Mouse (Mus musculus): ENCODE results near the gene Ckmt1. TPM values are rescaled to one million over a fixed set of nuclear protein-coding genes. Genes with fewer than 3 reads are reported as not detected.

The Ckmt1 gene
- polyA plus RNA-seq, 1 experiment from 2014 or later: 2.0 TPM

- WGBS: 4% methylated on average over 6 of the region's 6 CpGs
- Histone ChIP-seq H3K27ac (replicated peaks; ENCODE audit: low read depth, low read length) (no peak overlapping the region), H3K27me3 (ENCODE audit: control insufficient read depth, insufficient read depth, low read length) (peaks cover 6% of the 10 kb centered on the region), H3K4me1 (ENCODE audit: control insufficient read depth, insufficient read depth, low read length) (0 out of 2 replicates have a peak, but pooled peaks cover 5% of the 10 kb centered on the region), H3K36me3 (ENCODE audit: control insufficient read depth, insufficient read depth, low read length) (no peaks in the 10 kb centered on the region), H3K9me3 (ENCODE audit: control insufficient read depth, low read length) (no peaks in the 10 kb centered on the region), H3K4me2 (ENCODE audit: low read depth, severe bottlenecking) (peak overlapping the region; percentile 67), H3K4me3 (ENCODE audit: low read depth, low read length) (peak overlapping the region; percentile 58), H3K9ac (ENCODE audit: low read length) (peak overlapping the region; percentile 64)
- no peak for ATAC-seq (ENCODE audit: insufficient number of reproducible peaks, low FRiP score, low TSS enrichment, low read depth)
- no peak for DNase-seq (ENCODE audit: low spot score)
Measured at GRCm38 (mm10) chr2:121354378-121354777, 3.1 kb upstream of the Ckmt1 start.

GRCm38 (mm10) chr2:121354820-121355592, 2.5 kb upstream of the Ckmt1 start, which contains the start of gene Ppip5k1:
Gene Ppip5k1 (minus strand): TSS chr2:121355396.
- ATAC-seq (ENCODE audit: insufficient number of reproducible peaks, low FRiP score, low TSS enrichment, low read depth) (peak; percentile 92), DNase-seq (ENCODE audit: low spot score) (peak; percentile 98)
- Histone ChIP-seq H3K4me1 (ENCODE audit: control insufficient read depth, insufficient read depth, low read length) (0 out of 2 replicates have a peak, but pooled peaks cover 5% of the 10 kb centered on the region), H3K4me2 (ENCODE audit: low read depth, severe bottlenecking) (peak within 1 kb of the TSS; percentile 67), H3K4me3 (ENCODE audit: low read depth, low read length) (peak within 1 kb of the TSS; percentile 58), H3K27me3 (ENCODE audit: control insufficient read depth, insufficient read depth, low read length) (peaks cover 6% of the 10 kb centered on the region), H3K9ac (ENCODE audit: low read length) (peak within 1 kb of the TSS; percentile 64), H3K27ac (replicated peaks; ENCODE audit: low read depth, low read length) (peak within 1 kb of the TSS; percentile 5; the same call in 1 of the 2 replicates), H3K9me3 (ENCODE audit: control insufficient read depth, low read length) (no peaks in the 10 kb centered on the region), H3K36me3 (ENCODE audit: control insufficient read depth, insufficient read depth, low read length) (no peaks in the 10 kb centered on the region)
- under 1% methylated on average over 58 of the region's 58 CpGs for WGBS

- peak overlapping the region; percentile 55; the same call in 1 of the 2 replicates for H3K4me2 ChIP-seq (ENCODE audit: low read depth, severe bottlenecking)
- no peak for DNase-seq (ENCODE audit: low spot score)
- H3K9ac ChIP-seq (ENCODE audit: low read length): no peak overlapping the region
- no peak overlapping the region for H3K4me3 ChIP-seq (ENCODE audit: low read depth, low read length)
- H3K27me3 ChIP-seq (ENCODE audit: control insufficient read depth, insufficient read depth, low read length): peaks cover 6% of the 10 kb centered on the region
- H3K4me1 ChIP-seq (ENCODE audit: control insufficient read depth, insufficient read depth, low read length): 0 out of 2 replicates have a peak, but pooled peaks cover 5% of the 10 kb centered on the region
- no peak overlapping the region for H3K27ac ChIP-seq (replicated peaks; ENCODE audit: low read depth, low read length)
- no peaks in the 10 kb centered on the region for H3K9me3 ChIP-seq (ENCODE audit: control insufficient read depth, low read length)
- ATAC-seq (ENCODE audit: insufficient number of reproducible peaks, low FRiP score, low TSS enrichment, low read depth): no peak
- no peaks in the 10 kb centered on the region for H3K36me3 ChIP-seq (ENCODE audit: control insufficient read depth, insufficient read depth, low read length)
- 3% methylated on average over 4 of the region's 4 CpGs for WGBS
Measured at GRCm38 (mm10) chr2:121357961-121358360, 447 bp downstream of the Ckmt1 start.

- DNase-seq (ENCODE audit: low spot score) (peak; percentile 75), ATAC-seq (ENCODE audit: insufficient number of reproducible peaks, low FRiP score, low TSS enrichment, low read depth) (peak; percentile 65; the same call in 1 of the 2 replicates)
- Histone ChIP-seq H3K27ac (replicated peaks; ENCODE audit: low read depth, low read length) (no peak overlapping the region), H3K4me3 (ENCODE audit: low read depth, low read length) (peak overlapping the region; percentile 26), H3K9ac (ENCODE audit: low read length) (no peak overlapping the region), H3K9me3 (ENCODE audit: control insufficient read depth, low read length) (no peaks in the 10 kb centered on the region), H3K4me2 (ENCODE audit: low read depth, severe bottlenecking) (peak overlapping the region; percentile 55), H3K36me3 (ENCODE audit: control insufficient read depth, insufficient read depth, low read length) (no peaks in the 10 kb centered on the region), H3K4me1 (ENCODE audit: control insufficient read depth, insufficient read depth, low read length) (0 out of 2 replicates have a peak, but pooled peaks cover 5% of the 10 kb centered on the region), H3K27me3 (ENCODE audit: control insufficient read depth, insufficient read depth, low read length) (peaks cover 6% of the 10 kb centered on the region)
- under 1% methylated on average over 16 of the region's 16 CpGs for WGBS
Measured at GRCm38 (mm10) chr2:121358381-121358780, 867 bp downstream of the Ckmt1 start.

GRCm38 (mm10) chr2:121359461-121359860, 1.9 kb downstream of the Ckmt1 start:
- DNase-seq (ENCODE audit: low spot score) (no peak), ATAC-seq (ENCODE audit: insufficient number of reproducible peaks, low FRiP score, low TSS enrichment, low read depth) (no peak)
- Histone ChIP-seq H3K9me3 (ENCODE audit: control insufficient read depth, low read length) (no peaks in the 10 kb centered on the region), H3K27ac (replicated peaks; ENCODE audit: low read depth, low read length) (no peak overlapping the region), H3K4me3 (ENCODE audit: low read depth, low read length) (no peak overlapping the region), H3K9ac (ENCODE audit: low read length) (no peak overlapping the region), H3K27me3 (ENCODE audit: control insufficient read depth, insufficient read depth, low read length) (peaks cover 6% of the 10 kb centered on the region), H3K36me3 (ENCODE audit: control insufficient read depth, insufficient read depth, low read length) (no peaks in the 10 kb centered on the region), H3K4me2 (ENCODE audit: low read depth, severe bottlenecking) (no peak overlapping the region), H3K4me1 (ENCODE audit: control insufficient read depth, insufficient read depth, low read length) (0 out of 2 replicates have a peak, but pooled peaks cover 3% of the 10 kb centered on the region)
- WGBS: 51% methylated on average over 4 of the region's 4 CpGs

- no peak for ATAC-seq (ENCODE audit: insufficient number of reproducible peaks, low FRiP score, low TSS enrichment, low read depth)
- no peak overlapping the region for H3K9ac ChIP-seq (ENCODE audit: low read length)
- no peak overlapping the region for H3K4me2 ChIP-seq (ENCODE audit: low read depth, severe bottlenecking)
- 0 out of 2 replicates have a peak, but pooled peaks cover 2% of the 10 kb centered on the region for H3K4me1 ChIP-seq (ENCODE audit: control insufficient read depth, insufficient read depth, low read length)
- H3K27ac ChIP-seq (replicated peaks; ENCODE audit: low read depth, low read length): no peak overlapping the region
- H3K36me3 ChIP-seq (ENCODE audit: control insufficient read depth, insufficient read depth, low read length): no peaks in the 10 kb centered on the region
- H3K9me3 ChIP-seq (ENCODE audit: control insufficient read depth, low read length): no peaks in the 10 kb centered on the region
- H3K4me3 ChIP-seq (ENCODE audit: low read depth, low read length): no peak overlapping the region
- no peak for DNase-seq (ENCODE audit: low spot score)
- peaks cover 1% of the 10 kb centered on the region for H3K27me3 ChIP-seq (ENCODE audit: control insufficient read depth, insufficient read depth, low read length)
- 88% methylated on average over 3 of the region's 3 CpGs for WGBS
Measured at GRCm38 (mm10) chr2:121363656-121364055, 6.1 kb downstream of the Ckmt1 start.

GRCm38 (mm10) chr2:121368831-121369230, 11.3 kb downstream of the Ckmt1 start:
- Histone ChIP-seq H3K9ac (ENCODE audit: low read length) (no peak overlapping the region), H3K36me3 (ENCODE audit: control insufficient read depth, insufficient read depth, low read length) (no peaks in the 10 kb centered on the region), H3K4me3 (ENCODE audit: low read depth, low read length) (no peak overlapping the region), H3K27me3 (ENCODE audit: control insufficient read depth, insufficient read depth, low read length) (no peaks in the 10 kb centered on the region), H3K4me2 (ENCODE audit: low read depth, severe bottlenecking) (no peak overlapping the region), H3K4me1 (ENCODE audit: control insufficient read depth, insufficient read depth, low read length) (no peaks in the 10 kb centered on the region), H3K9me3 (ENCODE audit: control insufficient read depth, low read length) (no peaks in the 10 kb centered on the region), H3K27ac (replicated peaks; ENCODE audit: low read depth, low read length) (no peak overlapping the region)
- 83% methylated on average over 2 of the region's 2 CpGs for WGBS
- DNase-seq (ENCODE audit: low spot score) (no peak), ATAC-seq (ENCODE audit: insufficient number of reproducible peaks, low FRiP score, low TSS enrichment, low read depth) (no peak)

GRCm38 (mm10) chr2:121370921-121371320, 13.4 kb downstream of the Ckmt1 start:
- Histone ChIP-seq H3K4me2 (ENCODE audit: low read depth, severe bottlenecking) (no peak overlapping the region), H3K9ac (ENCODE audit: low read length) (no peak overlapping the region), H3K4me3 (ENCODE audit: low read depth, low read length) (no peak overlapping the region), H3K27ac (replicated peaks; ENCODE audit: low read depth, low read length) (no peak overlapping the region), H3K36me3 (ENCODE audit: control insufficient read depth, insufficient read depth, low read length) (no peaks in the 10 kb centered on the region), H3K9me3 (ENCODE audit: control insufficient read depth, low read length) (no peaks in the 10 kb centered on the region), H3K27me3 (ENCODE audit: control insufficient read depth, insufficient read depth, low read length) (no peaks in the 10 kb centered on the region), H3K4me1 (ENCODE audit: control insufficient read depth, insufficient read depth, low read length) (no peaks in the 10 kb centered on the region)
- 79% methylated on average over 5 of the region's 5 CpGs for WGBS
- no peak for DNase-seq (ENCODE audit: low spot score)
- no peak for ATAC-seq (ENCODE audit: insufficient number of reproducible peaks, low FRiP score, low TSS enrichment, low read depth)

Data from limb, embryonic 11.5 days (tissue).